Mouse (Mus musculus) left cerebral cortex, adult 11 months (tissue): ENCODE measurements at regions not wholly inside any gene's neighbourhood (a gene's known extent, or its start where the extent isn't known, plus 50 kb on each side); places are given as distances from the start of the nearest gene placed in this dataset.

Source experiments
- DNase-seq: peaks from one replicate; pipeline ENCODE4 v3.0.0; 2022; ENCODE audit warnings: low spot score

GRCm38 (mm10) chr8:82265745-82266144 lies 137.3 kb downstream of the Il15 start:
- no peak for DNase-seq

- no peak for DNase-seq
These were observed 140.8 kb downstream of the Il15 start for GRCm38 (mm10) chr8:82262196-82262595.

GRCm38 (mm10) chr8:82260613-82261012 lies 142.4 kb downstream of the Il15 start:
- no peak for DNase-seq

GRCm38 (mm10) chr8:82255815-82256214 lies 147.2 kb downstream of the Il15 start:
- no peak for DNase-seq

GRCm38 (mm10) chr8:82252406-82252805 lies 150.6 kb downstream of the Il15 start:
- DNase-seq = no peak

GRCm38 (mm10) chr8:82249841-82250577 lies 153.0 kb downstream of the Il15 start:
- DNase-seq = no peak

- DNase-seq = no peak
These were observed 158.9 kb downstream of the Il15 start for GRCm38 (mm10) chr8:82244076-82244475.

GRCm38 (mm10) chr8:82229883-82230282 lies 173.1 kb downstream of the Il15 start:
- DNase-seq = peak; percentile 2

- no peak for DNase-seq
These were observed 201.3 kb downstream of the Il15 start for GRCm38 (mm10) chr8:82201746-82202145.

- no peak for DNase-seq
These were observed 202.8 kb downstream of the Il15 start for GRCm38 (mm10) chr8:82200176-82200575.

GRCm38 (mm10) chr8:82196504-82196903 lies 206.5 kb downstream of the Il15 start:
- peak; percentile 12 for DNase-seq

GRCm38 (mm10) chr8:82195112-82195511 lies 207.9 kb downstream of the Il15 start:
- DNase-seq = peak; percentile 6

- no peak for DNase-seq
These were observed 212.0 kb downstream of the Il15 start for GRCm38 (mm10) chr8:82191011-82191410.

- no peak for DNase-seq
These were observed 215.7 kb downstream of the Il15 start for GRCm38 (mm10) chr8:82187138-82187880.

GRCm38 (mm10) chr8:82184022-82184421 lies 219.0 kb downstream of the Il15 start:
- no peak for DNase-seq
